Mouse (Mus musculus) neural tube, embryonic 11.5 days (tissue): Measurements from ENCODE around the gene H2-DMb2. TPM values are rescaled to one million over a fixed set of nuclear protein-coding genes. Genes with fewer than 3 reads are reported as not detected.

Experiments
- ATAC-seq: fragments of 200-750 bp; cut with Nextera tagmentation; 2 replicates; pipeline ENCODE4 v1.8.0; 2017; ENCODE audit warnings: moderate number of reproducible peaks, mild to moderate bottlenecking, moderate TSS enrichment, moderate library complexity; ENCODE audit not compliant: insufficient read depth, low FRiP score, low TSS enrichment
- DNase-seq: peaks from one replicate; pipeline ENCODE4 v3.0.0-alpha.2; 2015; ENCODE audit warnings: low spot score
- H3K27ac ChIP-seq: fragments of 300-500 bp; sonication (generic); 2 replicates; pipeline ENCODE4 v1.5.1; 2014; ENCODE audit warnings: low read depth, mild to moderate bottlenecking, low read length
- H3K27me3 ChIP-seq: fragments of 300-500 bp; sonication (generic); 2 replicates; pipeline ENCODE4 v1.6.1; 2014; ENCODE audit warnings: mild to moderate bottlenecking, low read length, mixed read lengths; ENCODE audit not compliant: control insufficient read depth, insufficient read depth
- H3K36me3 ChIP-seq: fragments of 300-500 bp; sonication (generic); 2 replicates; pipeline ENCODE4 v1.6.1; 2014; ENCODE audit warnings: mild to moderate bottlenecking, low read length, moderate library complexity, mixed read lengths; ENCODE audit not compliant: control insufficient read depth, insufficient read depth
- H3K4me1 ChIP-seq: fragments of 300-500 bp; sonication (generic); 2 replicates; pipeline ENCODE4 v1.6.1; 2014; ENCODE audit warnings: low read length, mixed read lengths; ENCODE audit not compliant: control insufficient read depth, insufficient read depth
- H3K4me2 ChIP-seq: fragments of 300-500 bp; sonication (generic); 2 replicates; pipeline ENCODE4 v1.6.1; 2014; ENCODE audit warnings: low read depth, mild to moderate bottlenecking, moderate library complexity
- H3K4me3 ChIP-seq: fragments of 300-500 bp; sonication (generic); 2 replicates; pipeline ENCODE4 v1.5.1; 2014; ENCODE audit warnings: low read depth, low read length
- H3K9ac ChIP-seq: fragments of 300-500 bp; sonication (generic); 2 replicates; pipeline ENCODE4 v1.6.1; 2014; ENCODE audit warnings: mild to moderate bottlenecking, low read length
- H3K9me3 ChIP-seq: fragments of 300-500 bp; sonication (generic); 2 replicates; pipeline ENCODE4 v1.6.1; 2016; ENCODE audit warnings: low read length; ENCODE audit not compliant: control insufficient read depth
- WGBS: fragments of 180-500 bp; shearing (Covaris S2); extraction: QIAGEN DNeasy Blood & Tissue Kit; methylation state at CpG from one replicate; pipeline ENCODE4 v1.1.7; 2014; 5-methylcytosine and 5-hydroxymethylcytosine counted together
- polyA plus RNA-seq: library from polyadenylated mRNA; unstranded; fragments of >200 nt; fragmentation: Nextera tagmentation; extraction: Ambion mirVana; gene quantifications from 2 replicates; pipeline ENCODE4 v1.2.1, GENCODE M21; 2014

H2-DMb2 gene
- polyA plus RNA-seq, 1 experiment from 2014 or later = not detected

DNA sequence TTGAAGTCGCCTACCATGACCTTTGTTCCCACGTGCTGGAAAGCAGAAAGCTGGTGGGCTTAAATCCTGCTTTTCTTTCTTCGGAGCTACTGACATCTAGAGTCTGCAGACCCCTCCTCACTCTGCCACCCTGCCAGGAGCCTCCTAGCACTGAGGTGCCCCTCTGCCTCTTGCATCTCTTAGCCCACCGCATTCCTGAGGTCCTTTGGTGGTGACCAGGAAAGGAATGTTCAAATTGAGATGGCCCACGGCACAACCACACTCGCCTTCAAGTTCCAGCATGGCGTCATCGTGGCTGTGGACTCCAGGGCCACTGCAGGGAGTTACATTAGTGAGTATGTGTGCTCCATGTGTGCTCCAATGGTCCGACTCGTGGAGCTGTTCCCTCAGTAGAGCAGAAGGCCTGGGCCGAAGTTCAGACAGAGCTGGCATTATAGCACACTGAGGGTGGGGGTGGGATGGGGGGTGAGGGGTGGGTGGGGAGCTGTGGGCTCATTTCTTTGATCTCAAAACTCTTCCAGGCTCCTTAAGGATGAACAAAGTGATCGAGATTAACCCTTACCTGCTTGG lies 56.0 kb downstream of the H2-DMb2 start:
- DNase-seq (no peak), ATAC-seq (no peak)
- no peaks in the 10 kb centered on the region for H3K4me1 ChIP-seq
- no peak overlapping the region for H3K4me3 ChIP-seq
- no peak overlapping the region for H3K4me2 ChIP-seq
- WGBS = 65% methylated on average over 12 of the region's 12 CpGs
- no peak overlapping the region for H3K9ac ChIP-seq
- no peaks in the 10 kb centered on the region for H3K9me3 ChIP-seq
- no peak overlapping the region for H3K27ac ChIP-seq
- H3K36me3 ChIP-seq = no peaks in the 10 kb centered on the region
- peaks cover 63% of the 10 kb centered on the region for H3K27me3 ChIP-seq

DNA sequence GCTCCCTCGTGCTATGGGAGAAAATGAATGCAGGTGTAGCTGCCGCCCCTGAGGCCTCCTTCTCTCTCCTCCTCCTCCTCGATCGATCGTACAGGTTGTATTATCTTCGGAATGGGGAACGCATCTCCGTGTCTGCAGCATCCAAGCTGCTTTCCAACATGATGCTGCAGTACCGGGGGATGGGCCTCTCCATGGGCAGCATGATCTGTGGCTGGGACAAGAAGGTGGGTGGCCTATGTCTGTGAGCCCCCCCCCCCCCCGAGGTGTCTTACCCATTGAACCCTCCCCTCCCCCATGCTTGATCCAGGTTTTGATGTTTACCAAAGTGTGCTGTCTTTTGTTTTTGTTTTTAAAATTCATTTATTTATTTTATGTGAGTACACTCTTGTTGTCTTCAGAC lies 56.9 kb downstream of the H2-DMb2 start:
- no peak overlapping the region for H3K4me2 ChIP-seq
- H3K4me3 ChIP-seq = no peak overlapping the region
- no peaks in the 10 kb centered on the region; the same call in 1 of the 2 replicates for H3K4me1 ChIP-seq
- H3K27me3 ChIP-seq = peaks cover 61% of the 10 kb centered on the region
- ATAC-seq (no peak), DNase-seq (no peak)
- H3K9me3 ChIP-seq = no peaks in the 10 kb centered on the region
- H3K9ac ChIP-seq = no peak overlapping the region
- no peak overlapping the region for H3K27ac ChIP-seq
- H3K36me3 ChIP-seq = no peaks in the 10 kb centered on the region
- 78% methylated on average over 10 of the region's 10 CpGs for WGBS

DNA sequence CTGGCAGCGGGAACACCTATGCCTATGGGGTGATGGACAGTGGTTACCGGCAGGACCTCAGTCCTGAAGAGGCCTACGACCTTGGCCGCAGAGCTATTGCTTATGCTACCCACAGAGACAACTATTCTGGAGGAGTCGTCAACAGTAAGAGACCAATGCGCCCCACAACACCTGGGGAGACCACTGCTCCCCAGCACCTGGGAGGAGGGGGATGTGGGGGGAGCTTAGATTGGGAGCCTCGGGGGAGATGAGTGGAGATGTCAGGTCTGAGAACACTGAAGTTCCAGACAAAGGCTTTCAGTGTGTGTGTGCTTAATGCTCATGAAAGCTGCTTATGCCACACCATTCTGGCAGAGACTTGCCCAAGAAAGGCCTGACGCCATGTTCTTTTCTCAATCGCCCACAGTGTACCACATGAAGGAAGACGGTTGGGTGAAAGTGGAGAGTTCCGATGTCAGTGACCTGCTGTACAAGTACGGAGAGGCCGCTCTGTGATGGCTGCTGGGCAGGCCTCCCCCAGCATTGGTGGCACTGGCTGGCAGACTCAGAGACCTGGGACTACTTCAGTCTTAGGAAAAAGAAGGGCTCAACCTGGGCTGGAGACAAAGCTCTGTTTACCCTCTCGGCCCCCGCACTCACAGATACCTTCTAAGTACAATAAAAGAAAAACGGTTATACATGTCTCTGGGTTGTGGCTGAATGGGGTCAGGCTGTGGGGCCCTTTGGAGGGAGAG lies 57.8 kb downstream of the H2-DMb2 start:
- Histone ChIP-seq H3K4me2 (no peak overlapping the region), H3K36me3 (no peaks in the 10 kb centered on the region), H3K4me1 (no peaks in the 10 kb centered on the region; the same call in 1 of the 2 replicates), H3K27me3 (peaks cover 59% of the 10 kb centered on the region), H3K9me3 (no peaks in the 10 kb centered on the region), H3K4me3 (no peak overlapping the region), H3K9ac (no peak overlapping the region), H3K27ac (no peak overlapping the region)
- DNase-seq (no peak), ATAC-seq (no peak)
- 88% methylated on average over 16 of the region's 16 CpGs for WGBS

Other genes starting within 250 kb of the H2-DMb2 start
- not detected in 2 replicates for gene Platr17, start 238.2 kb upstream of the H2-DMb2 start, polyA plus RNA-seq
- 61.2 and 61.4 TPM in 2 replicates for gene Daxx, start 233.9 kb upstream of the H2-DMb2 start, polyA plus RNA-seq
- 12.9 and 16.2 TPM in 2 replicates for gene Tapbp, start 227.4 kb upstream of the H2-DMb2 start, polyA plus RNA-seq
- gene Zbtb22, start 227.4 kb upstream of the H2-DMb2 start, polyA plus RNA-seq = 10.5 and 11.2 TPM in 2 replicates
- gene Rgl2, start 213.8 kb upstream of the H2-DMb2 start, polyA plus RNA-seq = 38.7 and 42.6 TPM in 2 replicates
- gene Pfdn6, start 203.0 kb upstream of the H2-DMb2 start, polyA plus RNA-seq = 190 and 195 TPM in 2 replicates
- 29.5 and 33.4 TPM in 2 replicates for gene Wdr46, start 202.6 kb upstream of the H2-DMb2 start, polyA plus RNA-seq
- gene B3galt4, start 191.8 kb upstream of the H2-DMb2 start, polyA plus RNA-seq = 4.4 and 4.9 TPM in 2 replicates
- 40.7 and 43.8 TPM in 2 replicates for gene Vps52, start 187.5 kb upstream of the H2-DMb2 start, polyA plus RNA-seq
- 1,341 and 1,360 TPM in 2 replicates for gene Rps18, start 187.3 kb upstream of the H2-DMb2 start, polyA plus RNA-seq
- gene H2-K1, start 143.0 kb upstream of the H2-DMb2 start, polyA plus RNA-seq = 20.2 and 23.1 TPM in 2 replicates
- gene Ring1, start 118.6 kb upstream of the H2-DMb2 start, polyA plus RNA-seq = 5.2 and 8.4 TPM in 2 replicates
- 48.1 and 52.7 TPM in 2 replicates for gene H2-Ke6, start 115.2 kb upstream of the H2-DMb2 start, polyA plus RNA-seq
- gene Slc39a7, start 111.6 kb upstream of the H2-DMb2 start, polyA plus RNA-seq = 89.7 and 108 TPM in 2 replicates
- gene Rxrb, start 111.5 kb upstream of the H2-DMb2 start, polyA plus RNA-seq = 25.1 and 27.1 TPM in 2 replicates
- 1.5 and 2.9 TPM in 2 replicates for gene Col11a2, start 103.9 kb upstream of the H2-DMb2 start, polyA plus RNA-seq
- gene H2-Oa, start 51.0 kb upstream of the H2-DMb2 start, polyA plus RNA-seq = 0.93 TPM in 1 of 2 replicates, not detected in the other
- 9.2 and 10.3 TPM in 2 replicates for gene H2-DMa, start 23.8 kb upstream of the H2-DMb2 start, polyA plus RNA-seq
- gene Brd2, start 20.7 kb upstream of the H2-DMb2 start, polyA plus RNA-seq = 116 and 133 TPM in 2 replicates
- not detected in 2 replicates for gene H2-DMb1, start 9.8 kb downstream of the H2-DMb2 start, polyA plus RNA-seq
- gene Tap1, start 44.2 kb downstream of the H2-DMb2 start, polyA plus RNA-seq = 0.68 and 1.3 TPM in 2 replicates
- gene Psmb9, start 44.5 kb downstream of the H2-DMb2 start, polyA plus RNA-seq = 0.80 and 0.96 TPM in 2 replicates
- gene Psmb8, start 54.4 kb downstream of the H2-DMb2 start, polyA plus RNA-seq = 2.1 and 3.3 TPM in 2 replicates
- gene Tap2, start 60.2 kb downstream of the H2-DMb2 start, polyA plus RNA-seq = 0.59 and 0.60 TPM in 2 replicates
- gene H2-Ob, start 95.6 kb downstream of the H2-DMb2 start, polyA plus RNA-seq = not detected in 2 replicates
- gene H2-Ab1, start 114.4 kb downstream of the H2-DMb2 start, polyA plus RNA-seq = 2.6 and 4.5 TPM in 2 replicates
- gene H2-Aa, start 144.5 kb downstream of the H2-DMb2 start, polyA plus RNA-seq = not detected in 2 replicates
- 0.70 and 1.8 TPM in 2 replicates for gene H2-Eb1, start 162.6 kb downstream of the H2-DMb2 start, polyA plus RNA-seq
- gene H2-Eb2, start 182.4 kb downstream of the H2-DMb2 start, polyA plus RNA-seq = not detected in 2 replicates
- gene Btnl2, start 211.5 kb downstream of the H2-DMb2 start, polyA plus RNA-seq = not detected in 2 replicates
- not detected in 2 replicates for gene Btnl1, start 233.8 kb downstream of the H2-DMb2 start, polyA plus RNA-seq